Mouse (Mus musculus): ENCODE measurements around the gene Esr1.

DNA sequence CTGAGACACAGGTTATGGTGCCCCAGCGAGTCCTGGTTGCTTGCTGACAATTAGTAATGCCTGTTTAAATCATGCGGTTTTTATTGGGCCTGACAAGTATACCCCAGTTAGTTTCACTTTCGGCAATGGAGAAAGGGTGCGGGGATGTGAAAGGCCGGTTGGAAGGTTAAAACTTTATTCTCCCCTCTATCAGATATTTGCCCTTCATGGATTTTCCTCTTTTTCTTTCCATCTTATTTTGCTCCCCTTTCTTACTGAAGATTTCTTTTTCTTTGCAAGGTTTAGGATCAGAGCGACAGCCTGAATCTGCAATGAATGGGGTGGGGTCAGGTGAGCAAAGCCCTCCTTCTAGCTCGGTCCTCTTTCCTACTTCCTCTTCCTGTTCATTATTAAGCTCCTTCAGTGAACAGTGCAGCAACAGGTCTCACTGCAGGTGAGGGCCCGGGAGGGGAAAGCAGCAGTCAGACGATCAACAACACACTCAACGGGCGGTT is 20.9 kb downstream of the Esr1 start:
- TF ChIP-seq CTCF (IDR thresholded peaks at IDR 0.05) (no peak), EP300 (IDR thresholded peaks at IDR 0.05) (no peak)

All from lung, postnatal 0 days (tissue).